Mouse (Mus musculus) right cerebral cortex, postnatal 14 days (tissue): Measurements from ENCODE around the gene Zfp420.
"Not testable (repeated sequence)": the region's sequence is repeated elsewhere in the genome, so short reads cannot be mapped to it uniquely, and the experiment has no call there.

Experiments used
- DNase-seq: peaks from one replicate; pipeline ENCODE4 v3.0.0; 2022

Zfp420 gene

DNA sequence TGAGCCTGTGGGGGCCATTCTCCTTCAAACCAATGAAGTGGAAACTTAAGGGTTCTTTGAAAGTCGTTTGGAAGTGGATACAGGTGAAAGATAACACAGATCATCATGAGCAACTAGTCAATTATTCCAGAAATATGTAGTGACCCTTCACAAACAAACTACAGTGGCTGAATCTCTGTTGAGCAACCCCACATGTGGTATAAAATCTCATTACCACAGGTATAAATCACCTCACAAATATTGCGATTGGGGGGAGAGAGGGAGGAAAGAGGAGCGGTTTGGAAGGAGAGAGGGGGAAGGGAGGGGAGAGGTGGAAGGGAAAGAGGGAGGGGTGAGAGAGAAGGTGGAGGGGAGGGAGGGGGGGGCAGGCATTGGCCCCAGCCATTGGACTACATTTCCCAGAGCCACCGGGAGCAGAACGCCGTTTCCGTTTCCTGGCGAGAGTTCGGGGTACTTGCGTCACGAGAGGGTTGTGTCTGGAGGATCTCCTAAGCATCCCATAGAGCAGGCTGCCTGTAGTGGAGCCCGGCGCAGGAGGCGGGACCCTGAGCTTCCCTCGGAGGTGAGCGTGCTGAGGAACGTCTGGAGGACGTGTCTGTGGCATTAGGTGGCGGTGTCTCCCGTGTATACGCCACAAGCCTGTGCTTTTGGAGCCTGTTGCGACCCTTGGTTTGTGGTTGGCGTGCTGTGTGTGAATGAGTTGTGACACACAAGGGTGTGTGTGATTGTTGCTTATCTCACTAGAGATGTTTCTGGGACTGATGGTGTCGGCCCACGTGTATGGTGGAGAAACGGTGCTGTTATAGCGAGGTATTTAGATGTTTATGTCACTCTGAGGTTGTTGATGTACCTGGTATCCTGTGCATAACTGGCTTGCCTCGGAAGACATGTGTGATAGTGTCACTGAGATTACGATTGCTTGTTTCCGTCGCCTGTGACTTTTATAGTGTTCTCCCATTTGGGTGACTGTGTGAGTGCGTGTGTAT, at the start of gene Zfp420:
TSS of gene Zfp420 (plus strand) at position 448 of the 986 bp plus-strand sequence.
- peak; percentile 90 for DNase-seq

DNA sequence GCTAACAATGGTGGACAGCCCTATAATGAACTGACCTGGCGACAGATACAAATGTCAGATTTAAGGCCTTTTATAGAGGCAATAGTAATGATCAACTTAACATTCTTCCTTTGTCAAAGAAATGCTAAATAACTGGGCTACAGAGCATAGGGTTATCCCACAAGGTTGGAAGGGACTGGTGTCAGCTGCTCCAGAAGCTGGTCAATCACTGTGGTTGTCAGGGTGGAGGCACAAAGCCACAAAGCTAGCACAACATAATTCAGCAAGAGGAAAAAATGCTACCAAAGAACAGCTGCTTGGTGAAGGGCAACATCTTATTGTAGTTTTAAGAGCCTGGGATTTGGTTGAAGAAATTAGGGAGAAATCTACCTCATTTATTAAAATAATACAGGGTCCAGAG, 47.5 kb upstream of the Zfp420 start:
- no peak for DNase-seq

DNA sequence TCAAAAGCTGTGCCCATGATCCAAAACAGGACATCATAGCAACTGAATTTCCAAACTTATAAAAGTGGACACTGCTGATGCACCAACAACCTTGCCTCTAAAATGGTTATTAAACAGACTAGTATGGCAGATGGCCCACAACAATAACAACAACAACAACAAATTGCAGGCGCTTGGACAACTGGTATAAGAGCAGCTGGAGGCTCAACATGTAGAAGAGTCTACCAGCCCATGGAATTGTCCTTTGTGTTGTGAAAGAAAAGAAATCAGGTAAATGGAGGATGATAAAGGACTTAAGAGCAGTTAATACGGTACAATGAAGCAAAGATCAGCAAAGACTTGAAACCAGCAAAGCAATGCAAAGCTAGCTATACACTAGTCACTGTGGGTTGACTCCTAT, 45.4 kb upstream of the Zfp420 start:
- no peak for DNase-seq

DNA sequence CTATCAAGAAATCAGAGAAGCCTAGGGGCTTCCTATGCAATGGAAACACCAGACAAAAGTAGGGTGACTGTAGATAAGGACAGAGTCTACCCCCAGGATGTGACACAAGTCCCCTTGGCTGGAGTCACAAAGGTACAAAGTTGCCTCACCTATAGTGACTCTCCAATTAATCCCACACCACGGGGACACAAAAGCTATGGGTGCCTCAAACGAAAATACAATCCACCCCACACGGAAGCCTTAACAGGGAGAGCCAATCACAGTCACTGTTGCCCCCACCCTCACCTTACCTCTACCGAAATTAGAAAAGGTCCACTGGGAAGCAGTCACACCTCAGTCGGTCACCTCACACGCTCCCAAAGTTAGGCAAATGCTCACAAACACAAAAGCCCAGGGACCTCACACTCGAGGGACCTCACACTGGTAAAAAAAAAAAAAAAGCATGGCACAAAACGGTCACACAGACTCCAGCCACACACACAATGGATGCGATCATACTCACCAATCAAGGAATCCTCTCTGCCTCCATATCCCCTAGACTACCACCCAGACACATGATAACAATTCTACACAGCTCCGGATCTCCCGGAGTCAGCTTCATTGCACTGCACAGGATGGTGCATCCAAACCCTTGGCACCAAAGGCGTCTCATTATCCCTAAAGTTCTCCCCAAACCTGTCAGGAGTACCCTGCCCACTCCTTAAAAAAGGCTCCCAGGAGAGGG, 44.6 kb upstream of the Zfp420 start:
- no peak for DNase-seq

DNA sequence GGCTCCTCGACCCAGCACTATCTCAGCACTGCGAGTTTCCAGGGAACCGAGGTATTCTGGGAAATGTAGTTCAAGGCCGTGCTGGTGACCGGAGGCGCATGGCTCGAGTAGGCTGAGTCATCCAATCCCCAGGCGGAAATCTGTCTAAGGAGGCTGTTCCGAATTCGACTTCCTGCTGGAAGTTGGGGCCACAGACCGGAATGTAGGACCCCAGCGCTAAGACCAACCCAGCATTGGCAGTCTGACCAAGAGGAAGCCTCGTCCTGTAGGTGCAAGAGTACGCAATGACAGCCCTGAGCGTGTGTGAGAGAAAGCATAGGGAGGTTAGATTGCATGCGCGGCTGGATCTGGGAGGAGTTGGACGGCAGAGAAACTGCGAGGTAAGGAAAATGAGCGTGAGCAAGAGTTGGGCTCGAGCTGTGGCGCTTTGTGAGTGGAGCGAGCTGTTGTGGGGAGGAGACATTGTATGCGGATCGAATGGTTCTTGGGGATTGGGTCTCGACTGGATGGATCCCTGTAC, 43.8 kb upstream of the Zfp420 start, which contains the start of gene Zfp790:
TSS of gene Zfp790 (plus strand) at position 205 of the 520 bp plus-strand sequence.
- peak; percentile 80 for DNase-seq

DNA sequence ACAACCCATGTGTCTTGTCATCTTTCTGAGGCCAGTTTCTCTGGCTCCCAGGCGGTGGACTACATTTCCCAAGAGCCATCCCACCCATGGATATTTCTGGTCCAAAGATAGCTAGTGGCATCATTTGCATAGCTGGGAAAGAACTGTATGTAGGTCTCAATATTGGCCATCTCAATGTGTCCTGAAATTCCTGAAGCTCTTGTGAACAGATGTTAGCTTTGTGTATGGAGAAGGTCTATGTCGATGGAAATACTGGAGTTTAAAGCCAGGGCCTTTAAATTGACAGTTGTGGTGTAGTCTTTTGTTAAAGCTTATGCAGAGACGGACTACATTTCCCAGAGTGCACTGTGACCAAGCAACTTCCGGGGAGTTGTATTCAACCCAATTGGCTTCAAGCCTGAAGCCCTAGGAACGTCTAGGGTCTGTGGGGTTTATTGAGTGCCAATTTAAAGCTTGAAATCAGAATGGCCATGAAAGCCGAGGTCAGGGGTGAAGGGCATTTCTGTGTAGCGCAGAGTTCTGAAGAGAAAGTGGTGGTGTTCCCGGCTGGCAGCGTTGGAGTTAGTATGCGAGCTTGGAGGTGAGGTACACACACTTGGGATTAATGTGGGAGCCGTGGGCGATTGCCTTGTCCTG, 41.0 kb upstream of the Zfp420 start:
- peak; percentile 46 for DNase-seq

DNA sequence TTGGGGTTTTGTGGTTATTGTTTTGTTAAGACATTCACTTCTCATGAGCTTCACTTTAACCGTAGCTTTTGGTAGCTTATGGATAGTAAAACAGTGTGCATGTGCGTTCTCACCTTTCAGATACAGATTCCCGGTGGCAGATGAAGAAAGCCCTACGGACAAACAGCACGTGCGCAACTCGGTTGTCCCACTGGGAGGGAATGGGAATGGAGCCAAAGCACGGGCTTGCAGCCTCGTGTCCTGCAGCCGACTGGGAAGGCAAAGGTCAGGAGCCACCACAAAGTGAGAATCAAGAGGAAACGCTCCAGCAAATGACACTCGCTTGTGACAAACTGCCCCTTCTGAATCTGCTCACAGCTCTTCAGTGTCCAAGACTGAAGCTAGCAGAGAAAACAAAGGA, 31.8 kb upstream of the Zfp420 start:
- no peak for DNase-seq

DNA sequence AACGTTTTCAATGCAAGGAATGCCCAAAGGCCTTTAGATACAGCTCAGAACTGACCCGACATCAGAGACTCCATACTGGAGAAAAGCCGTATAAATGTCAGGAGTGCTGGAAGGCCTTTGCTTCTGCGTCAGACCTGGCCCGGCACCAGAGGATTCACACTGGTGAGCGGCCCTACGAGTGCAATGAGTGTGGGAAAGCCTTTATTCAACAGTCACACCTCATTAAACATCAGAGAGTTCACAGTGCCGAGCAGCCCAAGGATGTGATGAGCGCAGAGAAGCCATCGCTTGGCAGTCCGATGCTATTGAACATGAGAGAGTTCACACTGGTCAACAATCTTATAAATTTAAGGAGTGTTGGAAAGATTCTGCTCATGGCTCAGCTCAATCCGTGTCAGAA, 30.0 kb upstream of the Zfp420 start:
- no peak for DNase-seq

DNA sequence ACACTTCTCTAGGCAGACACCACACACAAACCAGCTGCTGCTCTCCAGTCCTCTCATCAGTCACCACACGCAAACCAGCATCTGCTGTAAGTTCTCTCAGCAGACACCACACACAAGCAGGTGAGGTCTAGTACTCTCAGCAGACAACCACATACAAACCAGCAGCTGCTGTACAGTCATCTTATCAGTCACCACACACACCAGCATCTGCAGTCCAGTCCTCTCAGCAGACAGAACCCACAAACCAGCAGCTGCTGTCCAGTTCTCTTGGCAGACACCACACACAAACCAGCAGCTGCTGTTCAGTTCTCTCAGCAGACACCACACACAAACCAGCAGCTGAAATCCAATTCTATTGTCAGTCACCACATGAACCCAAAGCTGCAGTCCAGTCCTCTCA, 23.0 kb upstream of the Zfp420 start:
- no peak for DNase-seq

DNA sequence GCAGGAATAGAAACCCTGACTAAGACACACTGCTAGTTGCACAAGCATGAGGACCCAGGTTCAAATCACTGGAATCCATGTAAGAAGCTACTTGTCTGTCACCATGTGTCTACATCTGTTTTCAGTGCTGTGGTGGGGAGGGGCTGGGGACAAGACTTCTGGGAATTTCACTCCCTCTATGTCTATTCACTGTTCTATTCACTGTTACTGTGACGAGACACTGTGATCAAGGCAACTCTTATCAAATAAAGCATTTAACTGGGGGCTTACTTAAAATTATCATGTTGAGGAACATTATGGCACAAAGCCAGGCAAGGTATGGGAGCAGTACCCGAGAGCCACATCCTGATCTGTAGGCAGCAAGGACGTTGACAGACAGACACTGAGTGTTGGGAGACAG, 20.5 kb upstream of the Zfp420 start:
- no peak for DNase-seq

DNA sequence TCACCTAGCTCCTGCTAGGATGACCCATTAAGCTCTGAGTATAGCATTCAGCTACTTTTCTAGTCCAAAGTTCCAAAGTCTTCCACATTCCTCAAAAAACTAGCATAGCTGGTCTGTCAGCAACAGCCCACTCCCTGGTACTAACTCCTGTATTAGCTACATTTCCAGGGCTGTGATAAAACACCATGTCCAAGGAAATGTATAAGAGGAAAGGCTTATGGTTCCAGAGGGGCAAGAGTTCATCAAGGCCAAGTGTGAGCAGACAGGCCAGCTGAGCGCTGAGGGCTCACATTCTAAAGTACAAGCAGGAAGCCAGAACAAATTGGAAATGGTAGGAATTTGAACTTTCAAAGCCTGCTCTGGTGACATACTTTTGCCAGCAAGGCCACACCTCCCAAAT, 17.7 kb upstream of the Zfp420 start:
- no peak for DNase-seq

DNA sequence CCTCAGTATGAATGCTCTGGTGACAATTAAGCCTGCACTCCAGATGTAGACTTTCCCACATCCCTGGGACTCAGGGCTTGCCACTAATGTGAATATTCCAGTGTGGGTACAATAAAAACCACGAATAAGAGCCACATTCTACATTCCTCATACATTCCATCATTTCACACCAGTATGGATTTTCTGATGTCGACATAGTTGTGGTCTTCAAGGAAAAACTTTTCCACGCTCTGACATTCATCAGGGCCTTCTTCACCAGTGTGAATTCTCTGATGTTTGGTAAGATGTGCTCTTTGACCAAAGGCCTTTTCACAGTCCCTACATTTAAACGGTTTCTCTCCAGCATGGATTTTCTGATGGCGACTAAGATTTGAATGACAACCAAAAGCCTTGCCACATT, 15.2 kb upstream of the Zfp420 start:
- no peak for DNase-seq

DNA sequence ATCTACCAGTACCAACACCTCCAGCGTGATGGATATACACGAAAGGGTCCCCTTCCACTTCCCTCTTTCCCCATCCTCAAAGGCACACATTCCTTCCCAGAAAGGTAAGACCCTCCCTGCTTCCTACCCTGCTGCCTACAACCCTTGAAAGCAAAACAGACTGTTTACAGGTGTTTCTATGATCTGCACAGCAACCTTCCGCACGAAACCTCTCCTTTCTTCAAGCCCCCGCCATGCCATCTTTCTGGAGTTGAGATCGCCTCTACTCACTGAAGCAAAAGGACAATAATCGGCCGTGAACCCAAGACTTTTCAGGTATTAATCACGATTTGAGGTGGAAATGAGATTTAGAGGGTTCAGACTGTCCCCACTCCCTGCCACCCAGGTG, 7.0 kb upstream of the Zfp420 start:
- no peak for DNase-seq

DNA sequence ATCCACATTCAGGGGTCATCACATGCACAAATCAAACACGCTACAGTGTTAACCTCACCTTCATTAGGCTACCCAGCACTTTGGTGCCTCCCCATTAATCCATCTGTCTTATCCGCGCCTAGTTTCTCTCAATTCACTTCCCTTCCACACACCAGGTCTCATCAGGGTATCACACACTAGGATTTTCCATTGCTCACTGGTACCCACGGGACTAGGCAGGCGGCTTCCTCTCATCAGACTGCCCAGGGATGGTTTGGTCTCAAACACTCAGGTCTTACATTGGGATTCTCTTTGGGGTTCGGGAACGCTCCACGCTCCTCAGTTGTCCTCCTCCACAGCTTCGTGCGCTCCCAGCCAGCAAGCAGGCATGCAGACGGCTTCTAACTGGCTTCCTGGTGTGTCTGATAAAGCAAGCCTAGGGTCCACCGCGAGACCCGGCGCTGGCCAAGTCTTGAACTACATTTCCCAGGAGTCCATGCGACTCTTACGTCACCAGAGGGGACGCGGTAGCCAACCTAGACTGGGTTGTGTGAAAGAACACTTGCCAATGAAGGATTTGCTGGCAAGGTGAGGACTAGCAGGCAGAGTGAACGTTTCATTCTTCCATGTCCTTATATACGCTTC, 6.4 kb upstream of the Zfp420 start, which contains the start of gene Zfp940:
TSS of gene Zfp940 (minus strand) at position 451 of the 624 bp plus-strand sequence.
- DNase-seq, result peak; percentile 81

DNA sequence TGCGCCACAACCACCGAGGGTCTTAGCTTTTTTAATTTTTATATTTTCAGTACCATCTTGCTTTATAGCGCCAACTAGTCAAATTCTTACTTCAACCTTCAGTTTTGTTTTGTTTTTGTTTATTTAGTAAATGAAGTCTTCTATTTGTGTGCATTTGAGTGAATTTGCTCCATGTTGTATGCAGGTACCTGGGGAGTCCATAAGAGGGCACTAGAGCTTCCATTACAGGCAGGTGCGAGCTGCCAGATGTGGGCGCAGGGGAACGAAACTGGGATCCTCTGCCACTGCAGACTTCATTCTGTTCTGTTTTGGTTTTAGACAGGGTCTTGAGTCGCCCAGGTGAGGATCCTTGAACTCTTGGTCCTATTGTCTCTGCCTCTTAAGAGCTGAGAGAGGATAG, 1.9 kb downstream of the Zfp420 start:
- DNase-seq, result no peak

DNA sequence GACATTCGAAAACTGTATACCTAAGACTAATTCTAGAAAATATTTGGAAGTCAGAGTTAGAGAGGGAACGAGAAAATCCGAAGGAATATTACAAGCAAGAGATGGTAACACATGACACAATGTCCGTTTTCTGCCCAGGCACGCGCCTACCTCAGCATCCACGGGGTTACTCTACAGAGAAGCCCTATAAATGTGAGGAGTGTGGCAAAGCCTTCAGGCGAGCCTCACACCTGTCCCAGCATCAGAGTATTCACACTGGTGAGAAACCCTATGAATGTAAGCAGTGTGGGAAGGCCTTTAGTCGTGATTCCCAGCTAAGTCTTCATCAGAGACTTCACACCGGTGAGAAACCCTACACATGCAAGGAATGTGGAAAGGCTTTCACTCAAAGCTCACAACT, 14.5 kb downstream of the Zfp420 start:
- no peak for DNase-seq

DNA sequence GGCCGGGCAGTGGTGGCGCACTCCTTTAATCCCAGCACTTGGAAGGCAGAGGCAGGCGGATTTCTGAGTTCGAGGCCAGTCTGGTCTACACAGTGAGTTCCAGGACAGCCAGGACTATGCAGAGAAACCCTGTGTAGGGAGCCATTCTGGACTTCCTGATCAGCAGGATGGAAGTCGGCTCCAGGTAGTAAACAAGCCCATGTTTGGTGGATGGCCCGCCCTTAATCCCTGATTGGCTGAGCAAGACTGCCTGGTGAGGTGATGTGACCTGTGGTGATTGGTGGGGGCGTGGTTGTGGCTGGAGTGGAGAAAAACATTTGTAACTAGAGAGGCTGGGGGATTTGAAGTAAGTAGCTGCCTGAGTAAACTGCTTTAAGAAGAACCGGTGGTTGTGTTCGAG, 17.8 kb downstream of the Zfp420 start:
- DNase-seq, result not testable (repeated sequence)

DNA sequence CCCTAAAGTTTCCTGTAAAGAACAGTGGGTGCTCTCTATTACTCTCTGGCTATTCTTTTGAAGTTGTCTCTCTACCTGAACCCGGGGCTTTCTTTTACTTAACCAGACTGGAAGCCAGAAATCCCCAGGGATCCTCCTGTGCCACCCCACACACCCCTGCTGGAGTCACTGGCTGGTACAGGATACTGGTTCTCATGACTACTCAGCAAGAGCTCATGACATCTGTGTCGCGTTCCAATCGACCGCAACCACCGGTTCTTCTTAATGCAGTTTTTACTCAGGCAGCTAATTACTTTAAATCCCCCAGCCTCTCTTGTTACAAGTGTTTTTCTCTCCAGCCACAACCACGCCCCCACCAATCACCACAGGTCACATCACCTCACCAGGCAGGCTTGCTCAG, 20.3 kb downstream of the Zfp420 start:
- DNase-seq, result no peak

DNA sequence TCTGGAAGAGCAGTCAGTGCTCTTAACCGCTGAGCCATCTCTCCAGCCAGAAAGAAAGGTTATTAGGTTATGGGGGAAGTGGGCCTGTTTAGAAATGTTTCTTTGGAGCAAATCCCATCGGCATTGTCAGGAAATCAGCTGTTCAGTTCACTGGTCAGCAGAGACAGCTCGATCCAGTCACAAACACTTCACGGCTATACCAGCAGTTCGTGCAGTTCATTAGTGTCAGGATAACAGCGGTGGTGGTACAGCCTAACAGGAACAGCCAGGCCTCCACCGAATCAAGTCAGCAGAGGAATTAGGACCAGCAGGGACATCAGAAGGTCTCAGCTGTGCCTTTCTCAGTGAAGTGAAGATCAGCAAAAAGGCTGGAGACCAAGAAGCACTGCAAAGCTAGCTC, 21.1 kb downstream of the Zfp420 start:
- DNase-seq, result no peak

DNA sequence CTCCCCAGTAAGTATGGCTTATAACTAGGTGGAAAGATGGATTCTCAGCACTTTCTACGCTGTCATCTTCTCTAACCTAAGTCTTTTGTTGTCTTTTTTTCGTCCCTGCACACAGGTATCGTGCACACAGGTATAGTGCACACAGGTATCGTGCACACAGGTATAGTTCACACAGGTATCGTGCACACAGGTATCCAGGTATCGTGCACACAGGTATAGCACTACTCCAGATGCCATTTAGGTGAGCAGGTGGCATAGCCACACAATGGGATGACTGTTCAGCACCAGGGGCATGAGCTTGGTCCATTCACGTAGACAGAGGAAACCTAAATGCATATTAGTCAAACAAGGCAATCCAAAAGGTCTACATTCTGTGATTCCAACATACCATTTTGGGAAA, 30.7 kb downstream of the Zfp420 start:
- DNase-seq, result no peak

DNA sequence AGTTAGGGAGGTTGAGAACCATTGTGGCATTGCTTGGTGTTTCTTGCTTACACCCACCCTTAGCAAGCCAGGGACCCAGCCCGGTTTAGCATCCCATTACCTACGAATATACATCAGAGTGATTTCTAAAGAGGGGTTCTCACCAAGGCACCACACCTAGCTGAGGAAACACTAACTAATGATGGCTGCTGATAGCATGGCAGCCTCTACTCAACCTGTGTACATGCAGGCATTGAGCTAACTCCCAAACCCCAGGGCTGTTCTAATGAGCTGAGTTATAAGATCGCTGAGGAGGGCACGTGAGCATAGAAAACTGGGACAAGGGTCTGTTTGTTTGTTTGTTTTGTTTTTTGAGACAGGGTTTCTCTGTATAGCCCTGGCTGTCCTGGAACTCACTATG, 33.0 kb downstream of the Zfp420 start:
- DNase-seq, result no peak

DNA sequence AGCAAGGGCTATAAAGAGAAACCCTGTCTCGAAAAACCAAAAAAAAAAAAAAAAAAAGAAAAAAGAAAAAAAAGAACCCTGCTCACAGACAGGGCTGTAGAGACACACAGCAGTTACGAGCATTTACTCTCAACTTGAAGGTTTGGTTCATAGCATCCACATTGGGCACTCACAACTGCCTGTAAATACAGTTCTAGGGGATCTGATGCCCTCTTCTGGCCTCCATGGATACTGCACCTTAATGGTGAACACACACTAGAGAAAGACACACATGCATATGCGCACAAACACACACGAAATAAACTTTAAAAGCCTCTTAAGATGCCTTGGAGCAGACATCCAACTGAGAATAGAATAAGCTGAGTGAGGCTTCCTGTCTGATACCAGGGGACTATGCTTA, 38.6 kb downstream of the Zfp420 start:
- no peak for DNase-seq

DNA sequence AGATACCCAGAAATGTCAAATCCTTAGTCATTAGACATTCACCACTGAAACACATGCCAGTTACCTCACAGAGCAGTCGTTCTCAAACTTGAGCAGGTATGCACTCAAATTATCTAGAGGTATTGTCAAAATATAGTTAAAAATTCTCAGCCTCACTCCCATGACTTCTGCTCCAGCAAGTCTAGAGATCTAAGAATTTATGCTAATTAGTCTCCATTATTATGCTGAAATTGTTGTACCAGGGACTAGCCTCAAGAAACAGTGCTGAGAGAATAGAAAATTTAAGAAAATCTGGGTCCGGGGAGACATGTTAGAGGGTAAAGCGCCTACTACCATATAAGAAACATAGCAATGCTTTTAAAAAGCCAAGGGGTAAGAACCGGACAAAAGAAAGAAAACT, 44.3 kb downstream of the Zfp420 start:
- DNase-seq, result no peak
